Mouse (Mus musculus) kidney, adult 8-10 months (tissue): ENCODE data around the gene Phactr4.
"Not testable (repeated sequence)": the region's sequence is repeated elsewhere in the genome, so short reads cannot be mapped to it uniquely, and the experiment has no call there.

Source experiments
- DNase-seq, 2 experiments: peaks; one replicate each; pipeline ENCODE4 v3.0.0; 2022

Gene Phactr4

DNA sequence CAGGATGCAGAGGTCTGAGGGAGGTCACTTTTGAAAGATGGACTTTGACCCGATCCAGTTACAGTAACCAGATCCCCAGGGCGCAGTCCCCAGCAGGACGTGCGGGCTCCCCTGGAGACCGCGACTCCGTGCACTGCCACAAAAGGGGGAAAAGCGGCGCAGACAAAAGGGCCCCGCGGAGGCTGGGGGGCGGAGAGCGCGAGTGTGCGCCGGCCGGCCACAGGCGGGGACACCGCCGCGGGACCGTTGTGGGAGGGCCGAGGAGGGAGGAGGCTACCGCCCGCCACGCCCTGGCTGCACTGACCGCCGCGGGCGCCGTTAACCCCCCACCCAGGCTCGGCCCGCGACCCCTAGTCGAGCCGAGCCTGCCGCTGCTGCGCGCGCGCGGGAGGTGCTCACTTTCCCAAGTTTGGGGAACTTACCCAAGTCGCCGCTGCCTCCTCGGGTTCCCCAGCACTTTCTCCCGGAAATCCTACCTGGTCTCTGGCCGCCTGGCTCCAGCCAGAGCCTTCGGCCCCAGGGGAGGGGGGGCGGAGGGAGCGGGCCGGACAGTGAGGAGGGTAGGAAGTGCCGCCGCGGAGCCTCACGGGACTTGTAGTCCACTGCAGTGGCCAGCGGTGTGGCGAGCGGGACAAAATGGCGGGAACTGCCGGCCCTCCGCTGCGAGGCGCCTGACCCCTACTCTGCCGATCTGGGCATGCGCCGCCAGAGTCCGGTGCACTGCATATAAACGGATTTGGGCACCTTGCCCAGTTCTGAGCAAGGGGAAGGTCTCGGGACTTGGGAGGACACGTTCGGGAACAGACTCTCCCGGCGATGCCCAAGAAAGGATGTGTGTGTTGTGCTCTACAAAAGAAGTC lies at the start of gene Phactr4:
Phactr4 (minus strand) TSS at position 567 of the 860 bp plus-strand sequence.
- DNase-seq = peak; percentile 98

DNA sequence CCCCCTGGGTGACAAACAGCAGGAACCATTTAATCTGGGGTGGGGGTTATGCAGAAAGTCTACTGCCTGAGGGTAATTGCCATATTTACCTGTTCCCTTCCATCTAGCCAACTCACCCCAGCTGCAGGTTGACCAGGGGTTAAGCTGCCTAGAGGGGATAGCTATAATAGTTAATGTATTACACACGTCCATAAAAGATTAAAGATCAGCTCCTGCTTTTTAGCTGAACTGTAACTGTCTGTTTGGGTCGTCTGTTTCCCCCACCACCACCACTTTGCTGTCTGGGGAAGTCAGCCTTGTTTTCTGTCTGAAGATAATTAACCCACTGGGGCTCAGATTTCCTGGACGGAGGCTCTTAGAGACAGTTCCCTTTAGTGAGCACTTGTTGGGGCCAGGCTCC lies 47.6 kb upstream of the Phactr4 start:
- DNase-seq = peak; percentile 69 to 87

DNA sequence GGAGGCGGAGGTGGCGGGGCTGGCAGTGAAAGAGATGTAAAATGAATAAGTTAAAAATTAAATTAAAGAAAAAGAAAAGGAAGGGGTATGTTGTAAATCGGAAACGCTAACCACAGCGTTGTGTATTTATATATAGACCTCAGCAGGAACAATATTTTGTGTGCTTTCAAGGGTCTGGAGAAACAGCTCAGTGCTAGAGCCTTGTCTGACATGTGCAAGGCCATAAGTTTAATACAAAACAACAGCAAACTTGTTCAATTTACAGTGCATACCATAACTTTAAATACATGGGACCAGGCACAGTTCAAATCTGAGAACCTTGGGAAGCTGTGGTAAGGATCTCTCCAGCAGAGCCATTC lies 41.9 kb upstream of the Phactr4 start:
- DNase-seq = no peak

DNA sequence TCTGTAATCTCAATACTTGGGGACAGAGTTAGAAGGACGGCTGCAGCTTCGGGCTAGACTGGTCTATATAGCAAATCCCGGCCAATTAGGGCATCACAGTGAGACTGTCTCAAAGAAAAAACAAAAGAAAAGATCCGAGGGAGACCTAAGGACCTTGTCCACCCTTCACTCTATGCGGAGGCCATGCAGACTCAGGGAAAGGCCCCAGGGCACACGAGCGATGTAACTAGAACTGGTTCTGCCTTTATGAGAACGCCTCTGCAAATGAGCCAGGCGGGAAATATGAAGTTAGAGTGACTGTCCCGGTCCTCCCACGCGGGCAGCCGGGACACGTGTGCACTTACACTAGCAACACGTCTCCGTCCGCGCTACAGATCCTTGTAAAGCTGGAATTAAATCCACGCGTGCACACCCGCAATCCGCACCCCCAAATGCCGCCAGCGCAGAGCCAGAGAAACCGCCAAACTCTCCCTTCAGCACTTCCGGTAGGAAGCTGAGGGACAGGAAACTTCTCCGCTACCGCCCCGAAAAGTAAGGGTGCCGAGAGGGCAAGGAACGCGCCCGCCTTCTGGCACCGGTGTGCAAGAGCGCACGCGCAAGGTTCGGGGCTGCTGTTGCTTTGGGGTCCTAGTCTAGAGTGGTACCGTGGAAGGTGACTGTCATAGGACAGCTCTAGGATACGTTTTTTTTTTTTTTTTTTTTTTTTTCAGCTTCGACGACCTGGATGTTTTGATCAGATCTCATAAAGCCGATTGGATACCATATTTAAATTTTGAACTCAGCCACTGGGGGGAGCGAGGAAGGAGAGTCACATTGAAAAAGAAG lies 41.4 kb upstream of the Phactr4 start, which contains the start of gene Med18:
Med18 (minus strand) TSS at position 492 of the 825 bp plus-strand sequence.
- DNase-seq = peak; percentile 92 to 94

DNA sequence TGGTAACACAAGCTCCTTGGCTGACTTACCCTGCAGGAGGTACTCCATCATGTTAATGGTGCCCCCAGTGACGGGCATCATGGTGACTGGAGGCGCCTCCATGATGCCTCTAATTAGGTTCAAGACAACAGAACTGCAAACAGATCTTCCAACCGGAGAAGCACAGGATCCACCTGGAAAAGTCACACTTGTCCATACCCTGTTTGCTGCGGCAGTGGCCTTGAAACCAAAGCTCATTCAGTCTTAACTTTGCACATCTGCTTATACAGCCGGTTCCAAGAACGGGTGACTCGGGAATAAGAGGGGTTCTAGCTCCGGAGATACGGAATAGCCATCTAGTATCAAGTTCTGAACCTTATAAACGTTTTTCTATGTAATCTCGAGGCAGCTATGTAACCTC lies 40.5 kb upstream of the Phactr4 start:
- no peak for DNase-seq

DNA sequence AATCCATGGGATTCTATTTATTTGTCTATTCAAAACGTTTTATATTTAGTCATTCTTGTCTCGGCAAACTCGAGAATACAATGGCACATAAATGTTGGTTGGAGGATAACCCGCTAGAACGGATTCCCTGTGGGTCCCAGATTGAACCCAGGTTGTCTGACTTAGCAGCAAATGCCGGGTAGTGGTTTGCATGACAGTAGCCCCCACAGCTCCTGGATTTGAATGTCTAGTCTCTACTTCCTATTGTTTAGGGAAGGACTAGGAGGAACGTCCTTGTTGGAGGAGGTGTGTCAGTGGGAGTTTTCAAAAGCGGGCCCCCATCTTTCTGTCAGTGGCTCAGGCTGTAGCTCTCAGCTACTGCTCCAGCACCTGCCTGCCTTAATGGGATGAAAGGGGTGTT lies 37.9 kb upstream of the Phactr4 start:
- DNase-seq = no peak

DNA sequence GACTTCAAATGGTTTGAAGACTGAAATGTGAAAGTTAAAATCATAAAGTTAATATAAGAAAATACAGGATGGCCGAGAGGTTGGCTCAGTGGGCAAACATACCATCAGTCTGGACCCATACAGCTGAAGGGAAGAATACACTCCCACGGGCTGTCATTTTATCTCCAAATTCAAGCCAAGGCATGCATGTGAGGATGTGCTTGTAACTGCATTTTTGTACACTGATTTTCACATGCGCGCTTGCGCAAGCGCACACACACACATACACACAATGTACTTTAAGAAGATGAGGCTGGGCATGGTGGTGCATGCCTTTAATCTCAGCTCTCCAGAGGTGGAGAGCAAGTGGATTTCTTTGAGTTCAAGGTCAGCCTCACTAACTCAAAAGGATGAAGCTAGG lies 33.3 kb upstream of the Phactr4 start:
- no peak for DNase-seq

DNA sequence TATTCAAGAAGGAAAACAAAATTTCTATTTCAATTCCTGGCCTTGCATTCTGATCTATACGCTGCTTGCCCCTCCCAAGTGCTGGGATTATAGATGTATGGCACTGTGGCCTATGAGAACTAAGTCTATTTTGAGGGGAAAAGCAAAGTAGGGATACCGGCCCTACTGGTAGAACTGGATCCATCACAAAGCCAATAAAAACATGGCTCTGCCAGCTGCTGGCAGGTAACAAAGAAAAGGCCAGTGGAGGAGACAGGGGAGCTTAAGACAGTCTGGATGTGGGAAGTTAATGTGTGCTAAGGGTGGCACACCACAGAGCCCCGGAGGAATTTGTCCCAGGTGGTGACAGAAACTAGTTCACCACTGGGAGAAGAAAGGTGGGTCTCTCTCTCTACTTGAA lies 32.9 kb upstream of the Phactr4 start:
- peak in 1 of 2 experiments; percentile 52 for DNase-seq

DNA sequence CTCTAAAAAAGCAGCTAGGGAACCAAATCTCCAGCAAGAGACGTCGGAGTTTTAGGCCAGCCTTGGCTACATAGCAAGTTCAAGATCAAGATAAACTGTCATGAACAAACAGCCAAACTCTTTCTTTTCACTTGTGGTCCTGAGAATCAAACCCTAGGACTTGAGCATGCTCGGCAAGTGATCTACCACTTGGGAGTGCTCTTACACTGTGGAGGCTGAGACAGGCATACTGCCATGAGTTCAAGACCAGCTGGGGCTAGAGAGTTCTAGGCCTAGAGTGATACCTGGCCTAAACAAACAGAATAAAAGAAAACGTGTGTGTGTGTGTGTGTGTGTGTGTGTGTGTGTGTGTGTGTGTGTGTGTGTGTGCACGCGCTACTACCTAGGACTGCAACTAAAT lies 31.9 kb upstream of the Phactr4 start:
- no peak for DNase-seq

DNA sequence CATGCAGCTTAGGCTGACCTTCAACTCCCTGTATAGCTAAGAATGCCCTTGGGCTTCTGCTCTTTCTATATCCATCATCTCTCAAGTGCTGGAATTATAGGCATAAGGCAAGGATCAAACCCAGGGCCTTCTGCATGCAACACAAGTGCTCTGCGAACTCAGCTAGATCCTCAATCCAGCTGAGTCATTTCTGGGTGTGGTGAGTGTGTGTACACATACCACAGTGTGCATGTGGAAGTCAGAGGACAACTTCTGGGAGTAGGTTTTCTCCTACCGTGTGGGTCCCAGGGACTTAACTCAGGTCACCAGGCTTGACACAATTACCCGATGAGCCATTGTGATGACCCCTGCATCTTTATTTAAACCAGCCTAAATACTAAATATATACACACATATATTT lies 27.5 kb upstream of the Phactr4 start:
- no peak for DNase-seq

DNA sequence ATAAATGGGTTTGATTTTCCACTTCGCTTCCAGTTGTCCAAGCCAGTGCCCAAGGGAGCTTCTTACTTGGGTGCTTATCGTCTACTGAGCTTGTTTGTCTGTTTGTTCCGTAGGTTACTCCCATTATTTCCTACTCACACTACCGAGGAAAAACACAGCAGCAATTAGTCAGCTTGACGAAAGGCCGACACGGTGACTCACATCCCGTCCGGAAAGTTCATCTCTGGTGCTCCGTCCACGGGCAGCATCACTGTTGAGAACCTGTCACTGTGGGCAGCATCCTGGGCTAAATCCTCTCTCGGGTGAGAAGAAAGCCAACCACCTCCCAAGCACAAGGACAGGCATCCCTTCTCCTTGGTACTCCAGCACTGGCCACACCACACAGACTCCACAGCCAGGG lies 23.8 kb upstream of the Phactr4 start:
- peak in 1 of 2 experiments; percentile 24 for DNase-seq

DNA sequence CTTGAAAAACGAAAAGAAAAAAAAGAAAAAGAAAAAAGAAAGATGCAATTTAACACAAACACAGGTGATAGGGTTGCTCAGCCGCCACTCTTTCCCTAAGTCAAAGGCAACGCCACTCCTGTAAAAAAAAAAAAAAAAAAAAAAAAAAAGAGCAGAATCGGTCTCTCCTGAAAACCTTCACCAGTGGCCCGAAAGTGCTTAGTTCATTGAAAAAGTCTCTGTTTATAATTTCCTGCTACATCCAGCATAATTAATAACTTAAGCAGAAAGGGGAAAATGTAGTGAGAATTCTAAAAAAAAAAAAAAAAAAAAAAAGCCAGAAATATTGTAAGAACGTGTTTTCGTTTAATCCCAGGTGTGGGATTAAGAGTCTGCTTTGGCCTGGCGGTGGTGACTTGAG lies 22.2 kb upstream of the Phactr4 start:
- no peak for DNase-seq

DNA sequence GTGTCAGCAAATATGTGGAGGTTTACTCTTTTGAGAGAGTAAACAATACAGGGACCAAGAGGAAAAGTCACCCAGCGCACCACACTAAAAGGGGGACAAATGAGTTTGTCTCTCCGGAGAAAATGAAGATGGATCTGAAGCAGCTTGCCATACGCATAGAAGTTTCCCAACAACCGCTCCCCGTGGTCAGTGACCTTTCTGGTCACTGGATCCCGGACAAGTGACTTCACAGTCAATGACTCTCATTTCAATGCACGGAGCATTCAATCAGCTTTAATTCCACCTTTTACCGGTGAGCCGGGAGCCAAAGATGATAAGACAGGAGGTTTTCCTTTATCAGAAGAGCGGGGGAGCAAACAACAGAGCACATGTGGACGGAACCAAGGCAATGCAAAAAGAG lies 15.6 kb upstream of the Phactr4 start:
- DNase-seq = no peak

DNA sequence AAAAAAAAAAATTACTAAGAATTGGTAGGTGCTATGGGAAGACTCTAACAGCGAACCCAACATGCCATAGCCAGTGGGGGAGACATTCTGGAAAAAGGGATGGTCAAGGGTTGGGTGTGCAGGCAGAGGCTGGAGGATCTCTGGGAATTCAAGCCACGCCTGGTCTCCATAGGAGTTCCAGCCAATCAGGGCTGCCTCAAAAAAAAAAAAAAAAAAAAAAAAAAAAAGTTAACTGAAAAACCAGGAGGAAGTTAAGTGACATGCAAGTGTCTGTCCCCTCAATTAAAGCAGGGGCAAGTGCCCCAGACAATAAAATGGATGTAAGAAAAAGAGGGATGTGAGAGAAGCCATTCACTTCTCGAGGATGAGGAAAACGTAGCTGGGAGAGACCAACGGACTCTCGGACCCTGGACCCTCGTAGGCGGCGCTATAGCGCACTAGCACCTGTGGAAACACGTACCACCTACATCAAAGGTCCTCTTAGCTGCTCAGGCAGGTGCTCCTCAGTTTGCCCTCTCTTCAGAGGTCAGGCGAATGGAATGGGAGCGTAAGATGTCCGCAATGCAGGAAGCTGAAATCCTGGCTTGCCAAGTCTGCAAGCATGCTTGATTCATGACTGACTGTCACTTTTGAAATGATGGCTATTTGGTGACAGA lies 10.6 kb upstream of the Phactr4 start:
- DNase-seq = no peak

DNA sequence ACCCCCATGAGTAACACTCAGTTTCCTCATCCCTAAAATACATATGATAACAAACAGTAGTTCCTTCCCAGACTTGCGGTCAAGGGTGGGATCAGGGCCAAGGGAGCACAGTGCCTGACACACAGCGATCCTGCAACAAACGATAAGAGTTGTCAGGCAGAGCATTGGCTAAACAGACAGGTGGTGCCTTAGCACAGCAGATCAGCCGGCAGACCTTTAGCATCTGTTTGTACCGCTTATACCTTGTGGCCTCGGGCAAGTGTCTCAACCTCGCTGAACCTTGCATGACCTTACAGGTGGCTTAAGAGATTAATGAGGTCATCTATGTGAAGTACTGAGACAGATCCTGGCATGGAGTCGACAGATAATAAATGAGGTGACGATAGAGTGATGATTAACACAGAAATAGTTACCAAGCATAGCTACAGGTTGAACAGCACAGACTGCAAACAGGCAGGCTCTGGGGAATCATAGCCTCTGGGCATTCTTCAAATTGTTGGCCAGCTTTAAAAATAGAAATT lies 5.8 kb upstream of the Phactr4 start:
- DNase-seq = no peak

DNA sequence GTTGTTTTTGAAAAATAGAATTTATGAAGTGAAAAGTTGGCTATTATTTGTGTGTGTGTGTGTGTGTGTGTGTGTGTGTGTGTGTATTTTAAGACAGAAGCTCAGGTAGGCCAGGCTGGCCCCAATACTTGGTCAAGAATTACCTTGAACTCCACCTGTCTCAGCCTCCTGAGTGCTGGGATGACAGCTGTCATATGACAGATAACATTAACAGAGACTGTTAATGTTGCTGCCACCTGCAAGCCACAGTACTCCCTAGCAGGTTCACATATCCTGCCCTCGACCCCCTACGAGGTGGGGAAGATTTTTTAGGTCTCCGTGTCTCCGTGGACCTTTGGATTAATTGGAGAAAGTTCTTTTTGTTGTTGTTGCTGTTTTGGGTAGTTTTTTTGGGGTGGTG lies 5.2 kb upstream of the Phactr4 start:
- DNase-seq = no peak

DNA sequence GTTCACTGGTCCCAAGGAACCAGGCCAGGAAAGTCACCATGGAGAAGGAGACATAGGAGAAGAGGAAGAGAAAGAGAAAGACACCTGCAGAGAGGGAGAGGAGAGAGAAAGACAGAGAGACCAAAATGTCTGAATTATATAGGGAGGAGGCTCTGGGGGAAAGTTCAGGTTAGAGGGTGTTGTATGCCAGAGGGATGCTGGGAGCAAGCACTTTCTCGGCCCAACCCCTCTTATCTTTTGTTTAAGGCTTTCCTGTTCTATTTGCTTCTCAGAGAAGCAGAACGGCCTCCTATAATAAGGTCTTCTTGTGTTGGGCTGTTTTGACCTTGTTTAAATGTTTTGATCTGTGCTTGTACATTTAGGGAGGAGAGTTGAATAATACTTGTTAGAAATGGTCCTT lies 3.7 kb upstream of the Phactr4 start:
- DNase-seq = no peak

DNA sequence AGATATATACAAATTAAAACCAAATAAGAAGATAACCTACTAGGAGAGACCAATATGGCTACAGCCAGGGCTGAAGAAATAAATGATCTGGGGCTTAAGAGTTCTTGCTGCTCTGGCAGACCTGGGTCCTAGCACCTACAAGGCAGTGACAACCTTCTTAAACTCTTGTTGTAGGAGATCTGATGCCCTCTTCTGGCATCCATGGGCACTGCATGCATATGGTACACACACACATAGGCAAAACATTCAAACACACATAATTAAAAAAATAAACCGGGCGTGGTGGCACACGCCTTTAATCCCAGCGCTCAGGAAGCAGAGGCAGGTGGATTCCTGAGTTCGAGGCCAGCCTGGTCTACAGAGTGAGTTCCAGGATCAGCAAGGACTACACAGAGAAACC lies 2.5 kb upstream of the Phactr4 start:
- no peak for DNase-seq

DNA sequence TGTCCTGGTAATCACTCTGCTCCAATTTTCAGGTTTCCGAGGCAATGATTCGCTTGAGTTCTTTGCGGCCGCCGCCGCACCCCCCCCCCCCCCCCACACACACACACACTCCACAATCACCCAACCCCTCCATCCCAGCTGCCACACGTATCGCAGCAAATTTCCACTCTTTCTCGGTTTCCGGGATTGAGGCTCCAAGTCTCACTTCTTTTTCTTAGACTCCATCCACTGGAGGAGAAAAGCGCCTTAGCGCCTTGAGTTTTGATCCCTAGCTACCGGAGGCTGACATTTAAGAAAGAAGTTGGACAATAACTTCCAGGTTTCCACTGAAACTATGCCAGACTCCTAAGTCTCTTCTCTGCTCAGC lies 750 bp downstream of the Phactr4 start:
- DNase-seq = no peak

DNA sequence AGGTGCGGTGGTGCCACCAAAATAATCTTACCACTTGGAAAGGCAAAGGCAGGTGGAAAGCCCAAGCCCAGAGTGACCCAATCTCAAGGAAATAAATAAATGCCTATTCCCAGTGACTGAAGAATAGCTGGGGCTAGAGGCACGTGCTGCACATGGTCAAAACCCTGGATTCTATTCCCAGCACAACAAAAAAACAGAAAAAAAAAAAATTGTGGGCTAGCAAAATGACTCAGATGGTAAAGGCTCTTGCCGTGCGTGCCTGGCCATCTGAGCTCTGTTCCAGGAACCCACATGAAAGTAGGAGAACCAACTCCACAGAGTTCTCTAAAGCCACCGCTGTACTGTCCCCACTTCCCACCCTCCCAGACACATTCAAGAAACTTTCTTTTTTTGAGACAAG lies 1.8 kb downstream of the Phactr4 start:
- no peak for DNase-seq

DNA sequence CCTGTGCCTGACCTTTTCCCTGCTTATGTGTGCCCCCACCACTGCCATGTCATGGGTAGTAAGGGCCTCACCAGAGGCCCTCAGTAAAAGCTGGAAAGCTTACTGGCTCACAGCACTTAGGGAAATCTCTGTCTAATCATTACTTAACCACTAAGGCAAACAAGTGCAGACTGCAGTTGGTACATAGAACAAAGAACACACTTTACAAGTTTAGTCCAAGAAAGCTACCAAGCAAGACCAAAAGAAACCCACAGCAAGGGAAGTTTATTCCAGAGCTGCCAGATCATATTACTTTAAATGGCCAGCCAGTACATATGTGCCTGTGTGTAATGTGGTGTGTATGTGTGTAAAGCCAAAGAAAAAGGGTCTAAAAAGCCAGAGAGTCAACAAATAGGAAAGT lies 6.3 kb downstream of the Phactr4 start:
- DNase-seq = peak; percentile 26 to 76

DNA sequence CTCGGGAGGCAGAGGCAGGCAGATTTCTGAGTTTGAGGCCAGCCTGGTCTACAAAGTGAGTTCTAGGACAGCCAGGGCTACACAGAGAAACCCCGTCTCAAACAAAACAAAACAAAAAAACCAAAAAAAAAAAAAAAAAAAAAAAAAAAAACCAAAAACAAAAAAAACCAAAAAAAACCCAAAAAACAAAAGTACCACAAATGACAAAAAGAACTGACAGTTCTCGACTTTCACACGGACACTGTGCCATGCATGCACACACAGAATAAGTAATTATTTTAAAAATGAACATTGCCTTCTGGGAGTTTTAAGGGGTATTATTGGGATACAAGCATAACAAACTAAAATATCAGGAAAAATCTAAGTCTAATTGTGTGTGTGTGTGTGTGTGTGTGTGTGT lies 9.0 kb downstream of the Phactr4 start:
- DNase-seq = not testable (repeated sequence)

DNA sequence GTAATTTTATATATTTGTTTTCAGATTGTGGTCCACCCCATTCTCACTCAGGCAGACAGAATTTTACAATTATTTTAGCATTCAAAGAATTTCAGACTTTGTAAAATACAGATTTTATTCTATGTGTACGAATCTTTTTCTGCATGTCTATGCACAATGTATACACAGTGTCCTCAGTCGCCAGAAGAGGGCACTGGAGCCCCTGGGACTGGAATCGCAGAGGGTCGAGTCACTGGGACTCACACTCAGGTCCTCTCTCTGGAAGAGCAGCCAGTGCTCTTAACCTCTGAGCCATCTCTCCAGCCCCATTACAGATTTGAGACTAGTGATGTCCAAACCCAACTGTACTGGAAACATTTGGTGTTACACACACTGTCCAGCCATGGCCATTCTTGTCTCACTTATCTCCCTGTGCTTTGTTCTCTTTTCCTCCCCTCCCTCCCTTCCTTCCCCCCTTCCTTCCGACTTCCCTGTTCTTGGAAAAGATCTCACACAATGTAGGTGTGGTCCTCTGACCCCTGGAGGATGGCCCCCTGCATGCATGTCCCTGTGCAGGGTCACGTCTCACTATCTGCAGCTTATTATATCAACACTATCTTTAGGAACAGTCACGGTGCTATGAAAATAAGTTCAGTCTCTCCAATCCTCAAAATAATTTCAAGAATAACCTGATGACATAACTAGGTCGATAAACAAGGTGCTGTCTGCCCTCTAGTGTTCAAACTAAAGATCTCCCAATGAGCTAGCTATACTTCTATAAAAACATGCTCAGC lies 10.8 kb downstream of the Phactr4 start:
- DNase-seq = no peak
